Mouse (Mus musculus) heart, adult 2 months (tissue): ENCODE measurements around the gene Pmel.

ENCODE experiments used
- CTCF ChIP-seq: fragments of 200-600 bp; IDR thresholded peaks from 2 replicates; pipeline ENCODE4 v1.8.1; 2022; ENCODE audit warnings: antibody characterized with exemption, mild to moderate bottlenecking, moderate library complexity
- POLR2A ChIP-seq: fragments of 200-500 bp; IDR thresholded peaks from 2 replicates; pipeline ENCODE4 v1.6.1; 2011; ENCODE audit warnings: mild to moderate bottlenecking, low read depth, low read length, control low read depth; ENCODE audit not compliant: insufficient read depth

- no peak for TF ChIP-seq CTCF
- no peak for TF ChIP-seq POLR2A
Measured at GRCm38 (mm10) chr10:128659490-128659889, 44.5 kb upstream of the Pmel start.
